Mouse (Mus musculus) cerebellum, adult 9-11 months (tissue): ENCODE results near the gene Scube2.

ENCODE experiments used
- DNase-seq: peaks from one replicate; pipeline ENCODE4 v3.0.0; 2022

Gene Scube2

GRCm38 (mm10) chr7:109865370-109866229 lies at the start of gene Scube2:
TSS of gene Scube2 (minus strand) at chr7:109865679.
- DNase-seq: no peak

DNA sequence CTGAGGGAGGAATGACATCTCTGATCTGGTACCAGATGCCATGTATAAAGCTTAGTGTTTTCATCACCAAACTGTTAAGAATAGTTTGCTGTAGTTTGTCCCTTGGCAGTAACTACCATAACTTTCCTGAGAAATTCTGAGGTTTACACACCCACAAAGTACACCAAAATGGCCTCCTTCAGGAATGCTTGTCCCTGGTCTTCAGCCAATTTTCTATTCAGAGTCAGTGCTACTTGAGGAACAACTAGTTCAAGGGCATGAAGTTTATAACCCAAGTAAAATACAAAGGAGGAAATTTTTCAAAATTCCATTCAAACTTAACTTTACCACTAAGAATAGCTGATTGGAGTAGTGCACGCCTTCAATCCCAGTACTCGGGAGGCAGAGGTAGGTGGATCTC lies 40.7 kb upstream of the Scube2 start:
- no peak for DNase-seq

- no peak for DNase-seq
These were observed 35.4 kb upstream of the Scube2 start for GRCm38 (mm10) chr7:109900921-109901320.

DNA sequence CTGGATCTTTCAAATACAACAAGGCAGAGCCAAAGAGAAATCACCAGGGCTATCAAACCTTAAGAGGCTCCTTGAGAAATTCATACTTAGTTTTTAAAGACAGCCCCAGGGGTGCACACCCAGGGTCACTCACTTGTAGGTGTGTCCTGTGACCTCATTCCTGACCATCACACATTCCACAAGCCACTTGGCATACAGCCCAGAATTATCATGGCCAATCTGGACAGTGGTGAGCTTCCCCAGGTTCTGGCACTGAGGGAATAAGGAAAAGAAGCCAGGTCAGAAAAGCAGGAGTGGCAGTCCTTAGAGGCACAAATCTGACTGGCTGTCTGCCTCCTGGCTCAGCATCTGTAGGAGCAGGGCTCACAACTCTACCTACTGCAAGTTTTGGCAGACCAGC lies 33.4 kb upstream of the Scube2 start:
- peak; percentile 28 for DNase-seq

DNA sequence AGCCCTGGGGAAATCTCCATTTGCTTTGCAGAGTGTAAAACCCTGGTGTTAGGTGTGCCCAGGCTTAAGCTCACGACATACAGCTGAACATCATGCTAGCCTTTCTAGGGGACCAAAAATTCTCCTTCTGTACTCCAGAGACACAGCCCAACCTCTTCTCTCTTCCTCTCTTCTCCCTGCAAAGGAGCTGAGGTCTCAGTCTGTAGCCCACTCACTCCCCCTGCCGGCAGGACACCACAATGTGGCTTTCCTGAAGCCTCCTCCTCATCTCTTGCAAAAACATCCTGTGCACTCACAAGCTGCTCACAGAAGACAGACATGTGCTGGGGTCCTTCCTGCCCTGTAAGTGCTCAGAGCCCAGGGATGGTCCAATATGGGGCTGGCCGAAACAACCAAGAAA lies 27.1 kb upstream of the Scube2 start:
- peak; percentile 70 for DNase-seq

DNA sequence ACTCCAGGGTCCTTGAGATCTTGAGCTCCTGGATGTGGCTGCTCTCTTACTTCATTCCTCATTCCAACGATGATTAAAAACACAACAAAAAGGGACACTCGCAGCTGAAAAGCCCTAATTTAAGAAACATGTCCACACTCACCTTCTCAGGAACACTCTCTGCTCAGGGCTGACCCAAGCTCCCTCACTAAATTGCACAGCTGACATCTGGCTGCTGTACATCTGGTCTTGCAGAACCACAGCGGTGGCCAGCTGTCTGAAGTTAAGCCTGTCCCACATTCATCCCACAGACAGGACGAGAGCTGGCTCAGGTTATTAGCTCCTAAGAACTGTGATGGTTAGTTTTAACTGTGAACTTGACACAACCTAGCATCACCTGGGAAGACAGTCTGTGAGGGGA lies 26.3 kb upstream of the Scube2 start:
- no peak for DNase-seq

- DNase-seq: peak; percentile 74
These were observed 24.8 kb upstream of the Scube2 start for GRCm38 (mm10) chr7:109890256-109890655.

- no peak for DNase-seq
These were observed 23.8 kb upstream of the Scube2 start for GRCm38 (mm10) chr7:109889300-109889699.

DNA sequence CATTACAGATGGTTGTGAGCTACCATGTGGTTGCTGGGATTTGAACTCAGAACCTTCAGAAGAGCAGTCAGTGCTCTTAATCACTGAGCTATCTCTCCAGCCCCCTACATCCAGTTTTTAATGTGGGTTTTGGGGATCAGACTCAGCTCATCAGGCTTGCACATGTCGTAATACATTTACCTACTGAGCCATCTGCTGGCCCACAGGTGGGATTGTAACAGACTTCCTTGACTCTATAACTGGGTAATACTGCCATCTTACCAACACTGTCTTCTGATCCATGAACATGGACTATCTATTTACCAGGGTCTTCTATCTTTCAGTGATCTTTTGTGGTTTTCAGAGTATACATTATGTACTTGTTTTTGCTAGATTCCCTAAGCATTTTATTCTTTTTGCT lies 20.8 kb upstream of the Scube2 start:
- no peak for DNase-seq

DNA sequence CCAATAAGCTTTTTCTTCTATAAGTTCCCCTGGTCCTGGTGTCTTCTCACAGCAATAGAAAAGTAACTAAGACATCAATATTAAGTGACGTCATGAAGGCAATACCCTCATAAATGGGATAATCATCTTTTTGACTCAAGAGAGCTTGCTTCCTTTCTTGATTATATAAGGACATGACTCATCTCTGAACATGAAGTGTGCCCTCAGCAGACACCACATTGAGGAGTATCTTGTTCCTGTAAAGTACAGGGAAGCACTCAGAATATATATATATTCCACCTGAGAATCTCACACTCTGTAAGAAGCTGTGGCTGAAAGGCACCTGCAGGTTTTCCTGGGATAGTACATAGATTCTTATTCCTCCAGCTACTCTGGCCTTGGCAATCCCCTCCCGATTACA lies 17.1 kb upstream of the Scube2 start:
- DNase-seq: no peak

GRCm38 (mm10) chr7:109881561-109882099 lies 16.2 kb upstream of the Scube2 start:
- DNase-seq: no peak

DNA sequence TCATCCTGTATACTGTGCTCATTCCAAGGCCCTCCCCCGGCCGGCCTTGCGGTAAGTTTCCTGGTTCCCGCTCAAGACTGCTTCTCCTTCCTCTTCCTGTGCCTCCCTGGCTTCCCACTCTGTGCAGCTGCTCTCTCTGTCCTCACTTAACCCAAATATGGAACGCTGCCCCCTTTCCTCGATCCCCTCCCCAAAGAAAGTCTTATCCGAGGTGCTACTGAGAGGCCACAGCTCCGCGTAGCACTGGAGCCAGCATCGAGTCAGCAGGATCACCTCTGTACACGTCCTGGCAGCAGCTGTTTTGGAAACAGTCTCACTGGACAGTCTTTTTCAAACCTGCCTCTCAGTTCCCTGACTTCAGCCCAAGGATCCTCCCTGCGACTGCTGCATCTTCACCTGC lies 13.7 kb upstream of the Scube2 start:
- DNase-seq: no peak

DNA sequence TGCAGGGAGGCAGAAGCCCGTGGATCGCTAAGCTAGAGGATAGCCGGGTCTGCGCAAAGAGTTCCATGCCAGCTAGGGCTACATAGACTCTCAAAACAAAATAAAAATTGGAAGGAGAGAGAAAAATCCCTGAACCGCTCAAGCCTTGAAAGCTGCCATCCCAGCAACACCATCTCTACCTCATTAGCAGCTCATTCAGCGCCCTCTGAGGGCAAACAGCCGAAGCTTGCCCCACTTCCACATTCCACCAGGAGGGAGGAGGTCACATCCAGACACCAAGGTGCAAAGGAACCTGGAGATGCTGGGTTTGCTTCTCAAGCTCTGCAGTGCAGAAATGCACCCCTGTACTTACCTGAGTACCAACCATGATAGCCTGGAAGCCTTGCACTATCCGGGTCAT lies 10.6 kb upstream of the Scube2 start:
- DNase-seq: no peak

- no peak for DNase-seq
These were observed 10.1 kb upstream of the Scube2 start for GRCm38 (mm10) chr7:109875598-109875997.

GRCm38 (mm10) chr7:109875033-109875432 lies 9.6 kb upstream of the Scube2 start:
- no peak for DNase-seq

DNA sequence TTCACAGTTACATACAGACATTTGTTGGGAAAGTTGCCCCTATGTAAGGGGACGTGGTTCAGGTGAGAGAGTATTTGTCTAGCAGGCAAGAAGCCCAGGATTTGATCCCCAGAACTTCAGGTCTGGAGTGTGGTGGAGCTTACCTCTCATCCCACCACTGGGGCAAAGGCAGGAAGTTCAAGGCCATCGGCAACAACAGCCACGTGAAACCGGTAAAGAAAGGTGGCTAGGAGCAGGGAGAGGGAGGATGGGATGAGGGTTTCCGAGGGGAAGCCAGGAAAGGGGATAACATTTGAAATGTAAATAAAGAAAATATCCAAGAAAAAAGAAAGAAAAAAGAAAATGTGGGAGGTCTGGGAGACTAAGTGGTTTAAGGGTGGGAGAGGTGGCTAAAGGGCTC lies 7.7 kb upstream of the Scube2 start:
- DNase-seq: no peak

DNA sequence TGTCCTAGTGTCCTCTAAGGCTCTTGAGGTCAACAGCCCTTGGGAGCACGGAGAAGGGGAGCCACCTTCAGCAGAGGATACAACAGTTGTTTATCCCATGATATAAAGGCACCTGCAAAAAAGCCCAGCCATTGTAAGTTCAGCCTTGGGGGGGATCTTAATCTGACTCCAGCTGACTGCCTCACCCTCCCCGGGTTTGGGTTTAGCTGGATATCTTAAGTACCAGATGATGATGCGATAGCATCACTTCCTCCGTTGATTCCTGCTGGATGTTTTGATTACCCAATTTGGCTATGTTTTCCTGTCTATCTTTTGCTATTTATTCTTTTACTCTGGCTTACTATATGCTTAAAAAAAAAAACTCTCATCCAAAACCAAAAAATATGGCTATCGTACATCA lies 5.8 kb upstream of the Scube2 start:
- no peak for DNase-seq

GRCm38 (mm10) chr7:109868498-109868897 lies 3.0 kb upstream of the Scube2 start:
- DNase-seq: no peak

DNA sequence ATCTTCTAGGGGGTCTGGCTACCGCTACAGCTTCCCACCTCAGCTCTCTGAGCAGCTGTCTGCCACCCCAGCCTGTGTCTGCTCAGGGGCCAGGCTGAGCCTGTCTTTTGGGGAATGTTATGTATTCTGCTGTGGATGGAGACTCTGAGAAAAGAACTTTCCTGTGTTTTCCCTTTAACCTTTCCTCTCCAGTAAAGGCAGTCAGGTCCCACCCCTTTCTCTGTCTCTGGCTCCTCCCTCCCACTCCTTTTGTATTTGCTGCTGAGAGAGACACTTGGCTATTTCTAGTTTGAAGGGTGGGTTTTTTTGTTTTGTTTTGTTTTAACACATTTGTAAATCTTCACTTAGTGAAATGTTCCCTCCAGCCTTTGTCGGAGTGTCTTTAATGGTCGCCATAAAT lies 1.2 kb upstream of the Scube2 start:
- DNase-seq: no peak

DNA sequence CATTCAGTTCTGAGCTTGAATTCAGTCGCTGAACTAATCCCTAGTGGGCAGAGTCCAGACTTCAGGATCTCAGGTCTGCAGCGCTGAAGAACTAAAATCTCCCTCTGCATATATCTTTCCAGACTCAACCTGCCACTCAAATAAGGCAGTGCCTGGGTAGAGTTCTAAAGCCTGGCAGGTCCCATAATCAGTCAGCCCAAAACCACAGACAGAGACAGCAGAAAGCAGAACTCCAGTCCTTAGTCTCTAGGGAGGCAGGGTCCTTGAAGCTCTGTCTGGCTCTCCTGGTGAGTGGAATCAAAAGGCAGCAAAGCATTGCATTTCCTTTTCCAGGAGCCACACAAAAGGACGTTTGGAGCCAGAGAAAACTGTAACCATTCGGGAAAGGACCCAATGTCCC lies 1.9 kb downstream of the Scube2 start:
- DNase-seq: no peak

DNA sequence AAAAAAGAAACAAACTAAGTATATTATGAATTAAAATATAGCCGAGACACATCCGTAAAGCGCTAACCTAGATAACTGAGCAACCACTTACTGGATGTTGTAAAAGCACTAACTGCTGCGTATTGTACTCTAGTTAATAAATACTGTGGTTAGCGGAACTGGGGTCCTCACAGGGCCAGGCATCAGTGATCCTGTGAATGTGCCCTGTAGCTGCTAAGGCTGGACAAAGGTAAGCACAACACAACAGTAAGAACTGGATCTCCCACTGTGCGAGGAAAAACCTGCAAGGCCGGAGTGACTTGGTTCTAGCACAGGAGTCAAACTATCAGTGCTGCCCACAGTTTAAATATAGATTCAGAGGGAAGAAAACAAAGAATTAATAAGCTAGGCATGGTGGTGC lies 5.3 kb downstream of the Scube2 start:
- DNase-seq: no peak

- DNase-seq: no peak
These were observed 6.1 kb downstream of the Scube2 start for GRCm38 (mm10) chr7:109859354-109859753.

GRCm38 (mm10) chr7:109852752-109853212 lies 12.7 kb downstream of the Scube2 start:
- peak; percentile 31 for DNase-seq

DNA sequence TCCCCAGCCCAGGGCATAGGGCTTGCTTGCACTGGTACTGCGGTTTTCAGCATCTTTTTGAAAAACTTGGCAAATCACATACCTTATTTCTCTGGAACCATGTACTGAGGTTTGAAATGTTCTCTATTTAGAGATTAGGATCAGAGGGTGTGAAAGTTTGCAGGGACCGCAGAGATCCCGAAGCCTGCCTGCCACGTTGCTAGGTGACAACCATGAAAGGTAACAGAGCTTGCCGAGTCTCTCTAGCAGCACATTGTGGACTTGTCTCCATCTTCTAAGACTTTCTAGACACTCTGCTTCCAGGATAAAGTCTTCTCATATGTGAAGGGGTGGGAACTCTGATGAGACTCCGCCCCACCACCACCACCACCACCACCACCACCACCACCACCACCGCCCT lies 13.5 kb downstream of the Scube2 start:
- no peak for DNase-seq

DNA sequence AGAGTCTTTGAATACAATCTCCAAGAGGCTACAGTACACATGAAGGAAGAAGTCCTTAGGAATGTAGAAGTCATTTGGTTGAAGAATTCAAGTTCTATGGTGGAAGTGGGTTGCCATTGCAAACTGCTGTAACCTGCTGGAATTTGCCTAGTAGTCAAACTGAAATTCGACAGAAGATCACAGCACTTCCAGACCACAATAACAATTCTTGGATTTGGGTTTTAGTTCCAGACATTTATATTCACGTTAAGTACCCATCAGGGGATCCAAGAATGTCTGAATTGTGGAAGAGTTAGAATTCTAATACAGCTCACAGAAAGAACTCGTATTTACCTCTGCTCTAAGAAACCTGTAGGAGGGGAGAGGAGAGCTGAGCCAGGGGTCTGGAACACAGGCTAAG lies 14.9 kb downstream of the Scube2 start:
- DNase-seq: no peak
